Mouse (Mus musculus): ENCODE measurements around the gene Rras. TPM values are rescaled to one million over a fixed set of nuclear protein-coding genes. Genes with fewer than 3 reads are reported as not detected.

The Rras gene
- polyA plus RNA-seq (2014; fragmentation: Nextera tagmentation; extraction: Ambion mirVana), result 15.5 and 16.6 TPM in 2 replicates

DNA sequence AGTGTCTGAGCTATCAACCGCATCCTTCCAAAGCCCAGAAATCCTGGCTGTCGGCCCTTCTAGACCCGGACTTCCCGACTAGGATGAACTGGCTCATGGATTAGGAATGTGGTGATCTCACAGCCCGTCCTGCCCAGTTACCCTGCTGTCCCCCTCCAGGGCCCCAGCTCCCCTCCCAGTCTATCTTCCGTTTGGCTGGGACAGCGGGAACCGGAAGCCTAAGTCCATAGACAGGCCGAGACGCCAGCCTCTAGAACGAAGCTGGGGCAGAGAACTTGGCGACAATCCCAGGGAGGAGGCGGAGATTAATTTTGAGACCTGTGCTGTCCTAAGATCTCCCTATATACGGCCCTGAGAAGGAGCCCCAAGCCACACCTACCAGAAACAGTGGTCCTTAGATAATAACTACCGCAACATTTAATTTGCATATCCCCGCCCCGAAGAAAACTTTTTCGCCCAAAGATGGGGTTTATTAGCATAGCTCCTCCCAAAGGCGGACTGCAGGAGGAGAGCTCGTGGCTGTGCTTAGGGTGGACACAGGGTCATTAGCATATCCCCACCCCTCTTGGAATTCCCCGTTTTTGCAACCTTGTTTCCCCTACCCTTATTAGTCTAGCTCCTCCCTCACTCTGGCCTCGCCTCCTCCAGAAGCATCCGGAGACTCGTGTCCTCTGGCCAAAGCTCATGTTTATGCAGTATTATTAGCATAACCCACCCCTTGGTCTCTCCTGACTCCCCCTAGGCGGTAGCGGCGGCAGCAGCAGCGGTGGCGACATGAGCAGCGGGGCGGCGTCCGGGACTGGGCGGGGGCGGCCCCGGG is at the start of gene Rras:
Gene Rras, plus strand, starts transcription at position 720 of the 820 bp plus-strand sequence.
- peak within 1 kb of the TSS; percentile 85 for H3K27ac ChIP-seq (ENCODE audit: low read depth, low read length)
- under 1% methylated on average over 36 of the region's 36 CpGs for WGBS
- ATAC-seq (replicated peaks; ENCODE audit: low FRiP score) (peak; percentile 87), DNase-seq (ENCODE audit: low spot score) (peak; percentile 90)
- peaks cover 12% of the 10 kb centered on the region; the same call in 1 of the 2 replicates for H3K4me1 ChIP-seq (replicated peaks; ENCODE audit: control insufficient read depth, insufficient read depth, low read length)
- no peaks in the 10 kb centered on the region for H3K27me3 ChIP-seq (ENCODE audit: control insufficient read depth, insufficient read depth, low read length)
- H3K4me2 ChIP-seq (ENCODE audit: low read depth, low read length, severe bottlenecking), result peak within 1 kb of the TSS; percentile 99
- peak within 1 kb of the TSS; percentile 96 for H3K4me3 ChIP-seq (ENCODE audit: low read depth, low read length)
- peak within 1 kb of the TSS; percentile 69 for H3K9ac ChIP-seq (ENCODE audit: low read length)
- peaks cover 6% of the 10 kb centered on the region; the same call in 1 of the 2 replicates for H3K36me3 ChIP-seq (ENCODE audit: control insufficient read depth, insufficient read depth, low read length)
- no peaks in the 10 kb centered on the region for H3K9me3 ChIP-seq (ENCODE audit: control insufficient read depth, low read length)

DNA sequence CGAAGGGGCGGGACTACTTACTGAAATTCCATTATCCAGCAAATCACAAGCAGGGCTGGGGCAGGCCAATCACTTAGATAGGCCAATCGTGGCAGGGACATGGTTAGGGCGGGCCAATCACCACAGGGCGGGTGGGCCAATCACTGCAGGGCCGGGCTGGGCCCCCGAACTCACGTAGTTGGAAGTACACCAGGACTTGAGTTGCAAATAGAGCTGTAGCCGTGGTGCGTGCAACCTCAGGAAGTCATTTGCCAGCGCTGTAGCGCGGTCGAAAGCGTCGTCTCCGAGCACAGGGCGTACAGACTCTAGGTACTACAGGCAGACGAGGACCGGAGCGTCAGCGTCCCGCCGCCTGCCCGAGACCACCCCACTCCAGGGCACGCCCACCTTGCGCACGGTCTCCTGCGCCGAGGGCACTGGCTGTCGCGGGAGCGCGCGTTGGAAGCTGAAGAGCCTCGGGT is 47.5 kb upstream of the Rras start:
- Histone ChIP-seq H3K9ac (ENCODE audit: low read length) (peak overlapping the region; percentile 52), H3K27ac (ENCODE audit: low read depth, low read length) (peak overlapping the region; percentile 72), H3K36me3 (ENCODE audit: control insufficient read depth, insufficient read depth, low read length) (no peaks in the 10 kb centered on the region; the same call in 1 of the 2 replicates), H3K9me3 (ENCODE audit: control insufficient read depth, low read length) (no peaks in the 10 kb centered on the region), H3K4me1 (replicated peaks; ENCODE audit: control insufficient read depth, insufficient read depth, low read length) (peaks cover 10% of the 10 kb centered on the region; the same call in 1 of the 2 replicates), H3K4me2 (ENCODE audit: low read depth, low read length, severe bottlenecking) (peak overlapping the region; percentile 51), H3K27me3 (ENCODE audit: control insufficient read depth, insufficient read depth, low read length) (no peaks in the 10 kb centered on the region), H3K4me3 (ENCODE audit: low read depth, low read length) (peak overlapping the region; percentile 46)
- under 1% methylated on average over 36 of the region's 36 CpGs for WGBS
- ATAC-seq (replicated peaks; ENCODE audit: low FRiP score), result peak; percentile 95
- peak; percentile 94 for DNase-seq (ENCODE audit: low spot score)

DNA sequence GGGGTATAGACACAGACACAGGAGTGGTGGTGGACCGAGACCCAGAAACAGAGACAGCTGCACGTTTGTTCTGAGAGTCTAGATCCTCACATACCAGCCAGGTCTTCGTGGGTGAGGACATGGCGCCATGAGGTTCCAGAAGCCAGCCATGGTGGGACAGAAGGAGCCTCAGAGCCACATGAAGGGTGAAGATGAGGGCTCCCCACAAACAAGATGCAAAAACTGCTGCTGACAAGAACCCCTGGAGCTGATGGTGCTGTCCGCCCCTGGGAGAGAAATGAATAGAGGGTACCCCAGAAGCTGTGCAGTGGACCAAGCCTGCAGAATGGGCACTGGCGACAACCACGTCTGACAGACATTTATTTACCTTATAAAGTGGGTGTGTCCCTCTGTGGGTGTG is 46.6 kb upstream of the Rras start:
- H3K27me3 ChIP-seq (ENCODE audit: control insufficient read depth, insufficient read depth, low read length), result no peaks in the 10 kb centered on the region
- H3K4me2 ChIP-seq (ENCODE audit: low read depth, low read length, severe bottlenecking), result peak overlapping the region; percentile 51
- H3K9ac ChIP-seq (ENCODE audit: low read length), result peak overlapping the region; percentile 52
- WGBS, result 75% methylated on average over 7 of the region's 7 CpGs
- peak overlapping the region; percentile 46 for H3K4me3 ChIP-seq (ENCODE audit: low read depth, low read length)
- peaks cover 10% of the 10 kb centered on the region; the same call in 1 of the 2 replicates for H3K4me1 ChIP-seq (replicated peaks; ENCODE audit: control insufficient read depth, insufficient read depth, low read length)
- ATAC-seq (replicated peaks; ENCODE audit: low FRiP score) (no peak), DNase-seq (ENCODE audit: low spot score) (no peak)
- H3K27ac ChIP-seq (ENCODE audit: low read depth, low read length), result peak overlapping the region; percentile 72; the same call in 1 of the 2 replicates
- no peaks in the 10 kb centered on the region for H3K9me3 ChIP-seq (ENCODE audit: control insufficient read depth, low read length)
- H3K36me3 ChIP-seq (ENCODE audit: control insufficient read depth, insufficient read depth, low read length), result no peaks in the 10 kb centered on the region; the same call in 1 of the 2 replicates

DNA sequence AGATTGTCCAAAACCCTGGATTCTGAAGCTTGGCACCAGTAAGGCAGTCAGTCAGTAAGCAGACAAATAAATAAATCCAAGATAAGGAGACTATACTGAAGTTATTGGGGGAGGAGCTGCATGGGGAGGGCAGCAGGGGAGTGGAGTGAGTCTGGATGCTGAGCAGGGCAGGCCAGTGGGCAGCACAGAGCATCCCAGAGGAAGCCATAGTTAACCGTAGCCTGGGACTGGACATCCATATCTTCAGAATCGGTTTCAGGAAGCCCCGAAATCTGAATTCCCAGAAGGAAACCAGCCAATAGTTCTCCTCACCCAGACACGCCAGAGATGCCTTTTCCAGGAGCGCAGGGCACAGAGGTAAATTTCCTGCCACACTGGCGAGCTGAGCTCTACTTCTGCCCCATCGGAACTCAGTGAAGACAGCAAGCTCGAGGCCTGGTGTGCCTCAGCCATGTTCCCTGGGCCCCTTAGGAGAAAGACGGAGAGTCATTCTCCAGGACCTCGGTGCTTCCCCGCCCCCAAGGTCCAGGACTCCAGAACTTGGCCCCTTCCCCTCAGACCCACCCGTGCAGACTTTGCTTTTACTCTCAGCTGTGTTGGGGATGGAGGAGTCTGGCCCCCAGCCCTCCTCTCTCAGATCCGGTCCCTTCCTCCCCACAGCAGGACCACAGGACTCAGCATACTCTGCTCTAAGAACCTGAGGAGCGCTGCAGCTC is 44.2 kb upstream of the Rras start:
- WGBS, result 35% methylated on average over 14 of the region's 14 CpGs
- Histone ChIP-seq H3K4me1 (replicated peaks; ENCODE audit: control insufficient read depth, insufficient read depth, low read length) (peaks cover 10% of the 10 kb centered on the region; the same call in 1 of the 2 replicates), H3K27me3 (ENCODE audit: control insufficient read depth, insufficient read depth, low read length) (no peaks in the 10 kb centered on the region), H3K36me3 (ENCODE audit: control insufficient read depth, insufficient read depth, low read length) (peaks cover 17% of the 10 kb centered on the region), H3K9me3 (ENCODE audit: control insufficient read depth, low read length) (no peaks in the 10 kb centered on the region), H3K4me2 (ENCODE audit: low read depth, low read length, severe bottlenecking) (peak overlapping the region; percentile 86), H3K4me3 (ENCODE audit: low read depth, low read length) (peak overlapping the region; percentile 44), H3K9ac (ENCODE audit: low read length) (peak overlapping the region; percentile 72), H3K27ac (ENCODE audit: low read depth, low read length) (peak overlapping the region; percentile 82)
- ATAC-seq (replicated peaks; ENCODE audit: low FRiP score) (no peak), DNase-seq (ENCODE audit: low spot score) (no peak)

DNA sequence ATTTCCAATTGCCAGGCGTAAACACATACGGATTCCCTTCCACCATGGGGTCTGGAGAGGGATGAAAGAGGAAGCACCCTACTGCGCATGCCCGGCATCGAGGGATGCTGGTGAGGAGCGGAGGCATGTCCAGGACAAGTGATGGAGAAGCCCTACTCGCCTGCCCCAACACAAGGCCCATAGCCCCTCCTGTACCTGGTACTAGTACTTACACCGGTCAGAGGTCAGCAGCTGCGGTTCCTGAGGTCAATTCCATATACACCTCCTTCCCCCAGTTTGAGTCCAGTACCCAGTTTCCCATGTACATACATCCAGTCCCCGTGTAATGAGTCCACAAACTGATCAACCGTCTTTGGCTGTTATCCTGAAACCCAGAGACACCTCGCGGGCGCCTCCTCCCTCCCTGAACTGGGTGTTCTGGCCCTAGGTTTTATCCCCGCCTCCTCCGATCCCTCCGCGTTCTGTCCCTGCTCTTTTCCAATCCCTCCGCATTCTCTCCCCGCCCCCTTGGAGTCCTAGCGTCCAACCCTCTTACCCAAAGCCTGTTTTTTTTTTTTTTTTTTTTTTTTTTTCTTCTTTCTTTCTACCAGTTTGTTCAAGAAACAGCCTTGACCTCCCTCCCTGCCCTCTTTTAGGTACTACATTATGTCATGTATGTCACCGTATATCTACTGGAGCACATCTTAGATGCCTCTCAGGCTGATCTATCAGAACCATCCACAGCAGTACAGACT is 43.2 kb upstream of the Rras start, which contains the start of gene Cpt1c:
Gene Cpt1c, minus strand, starts transcription at position 469 of the 734 bp plus-strand sequence.
- Histone ChIP-seq H3K9me3 (ENCODE audit: control insufficient read depth, low read length) (no peaks in the 10 kb centered on the region), H3K4me1 (replicated peaks; ENCODE audit: control insufficient read depth, insufficient read depth, low read length) (peaks cover 10% of the 10 kb centered on the region; the same call in 1 of the 2 replicates), H3K27ac (ENCODE audit: low read depth, low read length) (peak within 1 kb of the TSS; percentile 82), H3K4me3 (ENCODE audit: low read depth, low read length) (peak within 1 kb of the TSS; percentile 44), H3K27me3 (ENCODE audit: control insufficient read depth, insufficient read depth, low read length) (no peaks in the 10 kb centered on the region), H3K36me3 (ENCODE audit: control insufficient read depth, insufficient read depth, low read length) (peaks cover 26% of the 10 kb centered on the region), H3K4me2 (ENCODE audit: low read depth, low read length, severe bottlenecking) (peak within 1 kb of the TSS; percentile 86), H3K9ac (ENCODE audit: low read length) (peak within 1 kb of the TSS; percentile 72)
- WGBS, result 1% methylated on average over 22 of the region's 22 CpGs
- peak; percentile 53 for ATAC-seq (replicated peaks; ENCODE audit: low FRiP score)
- peak; percentile 90 for DNase-seq (ENCODE audit: low spot score)

DNA sequence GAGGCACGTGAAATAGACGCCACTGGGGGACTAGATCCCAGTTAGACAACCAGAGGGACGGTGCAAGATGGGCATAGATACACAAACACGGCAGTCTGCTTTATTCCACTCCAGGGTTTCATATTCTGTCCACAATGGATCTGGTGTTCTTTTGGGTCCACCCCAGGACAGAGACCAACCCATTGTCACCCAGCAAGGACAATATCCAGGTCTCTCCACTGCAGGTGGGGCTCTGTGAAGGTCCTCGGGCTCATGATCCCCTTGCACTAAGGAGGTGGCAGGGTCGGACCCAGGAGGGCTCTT is 42.7 kb upstream of the Rras start:
- Histone ChIP-seq H3K9me3 (ENCODE audit: control insufficient read depth, low read length) (no peaks in the 10 kb centered on the region), H3K36me3 (ENCODE audit: control insufficient read depth, insufficient read depth, low read length) (peaks cover 30% of the 10 kb centered on the region), H3K9ac (ENCODE audit: low read length) (peak overlapping the region; percentile 8; the same call in 1 of the 2 replicates), H3K4me3 (ENCODE audit: low read depth, low read length) (peak overlapping the region; percentile 44; the same call in 1 of the 2 replicates), H3K4me2 (ENCODE audit: low read depth, low read length, severe bottlenecking) (peak overlapping the region; percentile 86; the same call in 1 of the 2 replicates), H3K27me3 (ENCODE audit: control insufficient read depth, insufficient read depth, low read length) (no peaks in the 10 kb centered on the region), H3K27ac (ENCODE audit: low read depth, low read length) (peak overlapping the region; percentile 42; the same call in 1 of the 2 replicates), H3K4me1 (replicated peaks; ENCODE audit: control insufficient read depth, insufficient read depth, low read length) (peaks cover 10% of the 10 kb centered on the region; the same call in 1 of the 2 replicates)
- DNase-seq (ENCODE audit: low spot score), result no peak
- 0 out of 2 replicates have a peak, but pooled peaks have one; percentile 4 for ATAC-seq (replicated peaks; ENCODE audit: low FRiP score)
- 25% methylated on average over 6 of the region's 6 CpGs for WGBS

DNA sequence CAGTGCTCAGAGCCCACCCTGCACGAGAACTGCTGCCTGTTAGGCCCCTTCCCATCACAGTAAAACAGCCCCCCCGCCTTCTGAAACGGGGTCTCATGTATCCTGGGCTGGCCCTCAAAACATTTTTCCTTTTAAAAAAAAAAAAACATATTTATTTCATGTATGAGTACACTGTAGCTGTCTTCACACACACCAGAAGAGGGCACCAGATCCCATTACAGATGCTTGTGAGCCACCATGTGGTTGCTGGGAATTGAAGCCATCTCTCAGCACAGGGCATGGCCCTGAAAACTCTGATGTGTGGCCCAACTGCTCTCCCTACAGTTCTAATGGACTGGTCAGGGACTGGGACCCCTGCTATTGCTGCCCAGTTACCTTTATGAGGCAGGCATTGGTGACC is 39.5 kb upstream of the Rras start:
- peaks cover 5% of the 10 kb centered on the region; the same call in 1 of the 2 replicates for H3K4me1 ChIP-seq (replicated peaks; ENCODE audit: control insufficient read depth, insufficient read depth, low read length)
- DNase-seq (ENCODE audit: low spot score), result no peak
- no peak for ATAC-seq (replicated peaks; ENCODE audit: low FRiP score)
- H3K36me3 ChIP-seq (ENCODE audit: control insufficient read depth, insufficient read depth, low read length), result peaks cover 49% of the 10 kb centered on the region
- no peak overlapping the region for H3K4me3 ChIP-seq (ENCODE audit: low read depth, low read length)
- no peaks in the 10 kb centered on the region for H3K9me3 ChIP-seq (ENCODE audit: control insufficient read depth, low read length)
- no peak overlapping the region for H3K4me2 ChIP-seq (ENCODE audit: low read depth, low read length, severe bottlenecking)
- H3K9ac ChIP-seq (ENCODE audit: low read length), result no peak overlapping the region
- 94% methylated on average over 3 of the region's 3 CpGs for WGBS
- no peaks in the 10 kb centered on the region for H3K27me3 ChIP-seq (ENCODE audit: control insufficient read depth, insufficient read depth, low read length)
- no peak overlapping the region for H3K27ac ChIP-seq (ENCODE audit: low read depth, low read length)

DNA sequence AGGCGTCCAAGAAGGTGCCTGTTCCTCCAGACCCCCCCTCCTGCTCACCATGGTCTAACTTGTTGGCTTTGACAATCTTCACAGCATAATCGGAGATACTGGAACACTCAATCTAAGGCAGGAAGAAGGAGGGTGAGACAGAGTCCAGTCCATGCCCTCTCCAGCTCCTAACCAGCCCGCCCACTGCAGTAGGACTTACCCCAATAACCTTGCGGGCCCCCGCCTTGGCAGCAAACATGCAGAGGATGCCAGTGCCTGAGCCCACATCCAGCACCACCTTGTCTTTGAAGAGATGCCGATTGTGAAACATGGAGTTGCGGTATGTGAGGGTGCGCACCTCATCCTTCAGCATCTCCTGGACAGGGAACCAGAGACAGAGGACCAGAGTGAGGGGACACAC is 36.2 kb upstream of the Rras start:
- Histone ChIP-seq H3K27ac (ENCODE audit: low read depth, low read length) (no peak overlapping the region), H3K27me3 (ENCODE audit: control insufficient read depth, insufficient read depth, low read length) (no peaks in the 10 kb centered on the region), H3K9me3 (ENCODE audit: control insufficient read depth, low read length) (no peaks in the 10 kb centered on the region), H3K9ac (ENCODE audit: low read length) (no peak overlapping the region), H3K36me3 (ENCODE audit: control insufficient read depth, insufficient read depth, low read length) (peaks cover 49% of the 10 kb centered on the region), H3K4me2 (ENCODE audit: low read depth, low read length, severe bottlenecking) (no peak overlapping the region), H3K4me3 (ENCODE audit: low read depth, low read length) (no peak overlapping the region), H3K4me1 (replicated peaks; ENCODE audit: control insufficient read depth, insufficient read depth, low read length) (peaks cover 11% of the 10 kb centered on the region)
- 96% methylated on average over 8 of the region's 8 CpGs for WGBS
- ATAC-seq (replicated peaks; ENCODE audit: low FRiP score) (no peak), DNase-seq (ENCODE audit: low spot score) (no peak)
